Mouse (Mus musculus) hindbrain, postnatal 0 days (tissue): ENCODE data around the gene Fam57a. TPM values are rescaled to one million over a fixed set of nuclear protein-coding genes. Genes with fewer than 3 reads are reported as not detected.
A peak's percentile ranks its signal among the peaks of the same experiment; 100 is the strongest.

Experiments used
- ATAC-seq: fragments of 200-750 bp; cut with Nextera tagmentation; 2 replicates; pipeline ENCODE4 v1.8.0; 2017; ENCODE audit warnings: mild to moderate bottlenecking, moderate TSS enrichment, moderate library complexity
- DNase-seq: peaks from one replicate; pipeline ENCODE4 v3.0.0-alpha.2; 2015; ENCODE audit warnings: low spot score
- H3K27ac ChIP-seq: fragments of 300-500 bp; sonication (generic); 2 replicates; pipeline ENCODE4 v1.5.1; 2014; ENCODE audit warnings: mild to moderate bottlenecking
- H3K27me3 ChIP-seq: fragments of 300-500 bp; sonication (generic); 2 replicates; pipeline ENCODE4 v1.6.1; 2014; ENCODE audit warnings: low read length, mixed read lengths; ENCODE audit not compliant: insufficient read depth
- H3K36me3 ChIP-seq: fragments of 300-500 bp; sonication (generic); 2 replicates; pipeline ENCODE4 v1.6.1; 2014; ENCODE audit warnings: low read length, mixed read lengths; ENCODE audit not compliant: insufficient read depth
- H3K4me1 ChIP-seq: fragments of 300-500 bp; sonication (generic); 2 replicates; pipeline ENCODE4 v1.6.1; 2014; ENCODE audit warnings: antibody characterized with exemption, low read length, mixed read lengths; ENCODE audit not compliant: insufficient read depth
- H3K4me2 ChIP-seq: fragments of 300-500 bp; sonication (generic); 2 replicates; pipeline ENCODE4 v1.6.1; 2014; ENCODE audit warnings: low read depth, mild to moderate bottlenecking, low read length, moderate library complexity, mixed read lengths
- H3K4me3 ChIP-seq: fragments of 300-500 bp; sonication (generic); 2 replicates; pipeline ENCODE4 v1.5.1; 2014; ENCODE audit warnings: low read length
- H3K9ac ChIP-seq: fragments of 300-500 bp; sonication (generic); replicated peaks from 2 replicates; pipeline ENCODE4 v1.6.1; 2014; ENCODE audit warnings: mild to moderate bottlenecking, low read length, moderate library complexity, mixed read lengths
- H3K9me3 ChIP-seq: fragments of 300-500 bp; sonication (generic); 2 replicates; pipeline ENCODE4 v1.6.1; 2016; ENCODE audit warnings: low read length, mixed read lengths
- CTCF ChIP-seq: IDR thresholded peaks from 2 replicates; pipeline ENCODE4 v1.5.1; 2016; ENCODE audit warnings: antibody characterized with exemption, control low read depth, low read depth
- WGBS: fragments of 180-500 bp; shearing (Covaris S2); extraction: QIAGEN DNeasy Blood & Tissue Kit; methylation state at CpG from one replicate; pipeline ENCODE4 v1.1.7; 2014; 5-methylcytosine and 5-hydroxymethylcytosine counted together
- polyA plus RNA-seq: library from polyadenylated mRNA; unstranded; fragments of >200 nt; fragmentation: Nextera tagmentation; extraction: Ambion mirVana; gene quantifications from 2 replicates; pipeline ENCODE4 v1.2.1, GENCODE M21; 2015
- total RNA-seq: library from RNA; depleted of rRNA; stranded (reverse); fragments of >200 nt; gene quantifications from 2 replicates; pipeline ENCODE4 v1.2.3, GENCODE M21; 2014

The Fam57a gene
- total and polyA plus RNA-seq, 2 experiments from 2014 or later = 16.6 to 20.1 TPM

GRCm38 (mm10) chr11:76158375-76158774 lies 21.1 kb upstream of the Fam57a start:
- ATAC-seq (no peak), DNase-seq (no peak)
- Histone ChIP-seq H3K4me2 (no peak overlapping the region), H3K27me3 (no peaks in the 10 kb centered on the region), H3K9ac (no peak overlapping the region), H3K4me1 (no peaks in the 10 kb centered on the region), H3K9me3 (no peaks in the 10 kb centered on the region), H3K36me3 (peaks cover 24% of the 10 kb centered on the region), H3K4me3 (no peak overlapping the region), H3K27ac (no peak overlapping the region)
- no peak for TF ChIP-seq CTCF
- WGBS = 93% methylated on average over 2 of the region's 2 CpGs

- H3K27me3 ChIP-seq = no peaks in the 10 kb centered on the region
- H3K27ac ChIP-seq = no peak overlapping the region
- no peak overlapping the region for H3K4me2 ChIP-seq
- H3K9ac ChIP-seq = no peak overlapping the region
- no peak for TF ChIP-seq CTCF
- 71% methylated on average over 6 of the region's 6 CpGs for WGBS
- peaks cover 31% of the 10 kb centered on the region for H3K36me3 ChIP-seq
- DNase-seq (no peak), ATAC-seq (no peak)
- no peak overlapping the region for H3K4me3 ChIP-seq
- H3K4me1 ChIP-seq = no peaks in the 10 kb centered on the region
- no peaks in the 10 kb centered on the region for H3K9me3 ChIP-seq
Observed at GRCm38 (mm10) chr11:76160251-76160650, 19.2 kb upstream of the Fam57a start.

GRCm38 (mm10) chr11:76166657-76167056 lies 12.8 kb upstream of the Fam57a start:
- no peak for ATAC-seq
- H3K4me2 ChIP-seq = no peak overlapping the region
- H3K27me3 ChIP-seq = no peaks in the 10 kb centered on the region
- no peak overlapping the region for H3K27ac ChIP-seq
- peaks cover 13% of the 10 kb centered on the region for H3K36me3 ChIP-seq
- DNase-seq = no peak
- H3K4me3 ChIP-seq = no peak overlapping the region
- no peak for TF ChIP-seq CTCF
- WGBS = 94% methylated on average over 4 of the region's 4 CpGs
- H3K9me3 ChIP-seq = no peaks in the 10 kb centered on the region
- H3K9ac ChIP-seq = no peak overlapping the region
- no peaks in the 10 kb centered on the region for H3K4me1 ChIP-seq

- no peak overlapping the region for H3K4me3 ChIP-seq
- DNase-seq (peak; percentile 83), ATAC-seq (0 out of 2 replicates have a peak, but pooled peaks have one; percentile 18)
- no peak overlapping the region for H3K9ac ChIP-seq
- no peaks in the 10 kb centered on the region for H3K9me3 ChIP-seq
- H3K4me1 ChIP-seq = no peaks in the 10 kb centered on the region
- H3K36me3 ChIP-seq = peaks cover 13% of the 10 kb centered on the region
- no peak overlapping the region for H3K27ac ChIP-seq
- H3K4me2 ChIP-seq = no peak overlapping the region
- no peaks in the 10 kb centered on the region for H3K27me3 ChIP-seq
- 27% methylated on average over 5 of the region's 5 CpGs for WGBS
- TF ChIP-seq CTCF = peak; percentile 80
Observed at GRCm38 (mm10) chr11:76167079-76167765, 12.2 kb upstream of the Fam57a start.

GRCm38 (mm10) chr11:76168976-76169375 lies 10.5 kb upstream of the Fam57a start:
- Histone ChIP-seq H3K4me3 (no peak overlapping the region), H3K9me3 (no peaks in the 10 kb centered on the region), H3K27me3 (no peaks in the 10 kb centered on the region), H3K27ac (no peak overlapping the region), H3K4me1 (no peaks in the 10 kb centered on the region), H3K4me2 (no peak overlapping the region), H3K9ac (no peak overlapping the region), H3K36me3 (peaks cover 12% of the 10 kb centered on the region; the same call in 1 of the 2 replicates)
- ATAC-seq (no peak), DNase-seq (peak; percentile 61)
- TF ChIP-seq CTCF = no peak
- 62% methylated on average over 3 of the region's 3 CpGs for WGBS

GRCm38 (mm10) chr11:76170207-76170606 lies 9.3 kb upstream of the Fam57a start:
- H3K9me3 ChIP-seq = no peaks in the 10 kb centered on the region
- H3K4me3 ChIP-seq = no peak overlapping the region
- H3K27ac ChIP-seq = no peak overlapping the region
- H3K4me1 ChIP-seq = no peaks in the 10 kb centered on the region
- ATAC-seq = no peak
- no peak for TF ChIP-seq CTCF
- peaks cover 12% of the 10 kb centered on the region; the same call in 1 of the 2 replicates for H3K36me3 ChIP-seq
- H3K9ac ChIP-seq = no peak overlapping the region
- 37% methylated on average over 5 of the region's 5 CpGs for WGBS
- no peaks in the 10 kb centered on the region for H3K27me3 ChIP-seq
- DNase-seq = peak; percentile 43
- H3K4me2 ChIP-seq = no peak overlapping the region
